Mouse (Mus musculus) E14TG2a.4 (cell line): ENCODE results near the gene Gps2.

ENCODE experiments used
- H3K27me3 ChIP-seq: 2 replicates; pipeline ENCODE4 v1.6.1; 2014; ENCODE audit warnings: low read length, control low read depth; ENCODE audit not compliant: insufficient read depth
- H3K36me3 ChIP-seq: 2 replicates; pipeline ENCODE4 v1.6.1; 2014; ENCODE audit warnings: low read length, control low read depth; ENCODE audit not compliant: insufficient read depth
- H3K4me1 ChIP-seq: replicated peaks from 2 replicates; pipeline ENCODE4 v1.6.1; 2014; ENCODE audit warnings: low read depth, low read length, control low read depth
- H3K4me3 ChIP-seq: replicated peaks from 2 replicates; pipeline ENCODE4 v1.5.1; 2014; ENCODE audit warnings: mild to moderate bottlenecking, low read length
- H3K9me3 ChIP-seq: 2 replicates; pipeline ENCODE4 v1.6.1; 2014; ENCODE audit warnings: low read length, control low read depth
- CTCF ChIP-seq: conservative IDR thresholded peaks from 2 replicates; pipeline ENCODE4 v1.5.1; 2014; ENCODE audit warnings: low read length
- NANOG ChIP-seq: IDR thresholded peaks from 2 replicates; pipeline ENCODE4 v1.6.1; 2014; ENCODE audit warnings: borderline replicate concordance, low read length, mixed read lengths
- POU5F1 ChIP-seq: IDR thresholded peaks from 2 replicates; pipeline ENCODE4 v1.6.1; 2014; ENCODE audit warnings: low read length, borderline replicate concordance

Gps2 gene

DNA sequence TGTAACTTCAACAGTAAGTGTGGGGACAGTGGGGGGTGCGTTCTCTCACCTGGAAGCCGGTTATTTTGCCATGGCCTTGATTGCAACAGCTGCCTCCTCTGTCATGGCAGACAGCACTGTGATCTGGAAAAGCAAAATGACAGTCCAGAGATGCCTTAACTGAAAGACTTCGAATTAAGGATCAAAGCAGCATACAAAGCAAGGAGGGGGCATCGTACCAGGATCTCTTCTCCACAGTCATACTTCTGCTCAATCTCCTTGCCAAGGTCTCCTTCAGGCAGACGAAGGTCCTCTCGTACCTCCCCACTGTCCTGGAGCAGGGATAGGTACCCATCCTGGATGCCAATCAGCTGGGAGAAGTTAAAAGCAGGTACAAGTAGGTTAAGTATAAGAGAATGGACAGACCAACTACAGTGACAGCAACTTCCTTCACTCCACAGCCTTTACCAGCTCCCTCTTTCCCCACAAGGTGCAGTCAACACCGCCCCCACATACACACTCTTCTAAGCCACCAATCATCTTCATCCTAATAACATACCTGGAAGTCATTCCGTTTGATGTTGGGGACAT lies 3.8 kb downstream of the Gps2 start:
- H3K36me3 ChIP-seq, result peaks cover 70% of the 10 kb centered on the region
- TF ChIP-seq NANOG, result no peak
- TF ChIP-seq POU5F1, result no peak
- no peak for TF ChIP-seq CTCF

DNA sequence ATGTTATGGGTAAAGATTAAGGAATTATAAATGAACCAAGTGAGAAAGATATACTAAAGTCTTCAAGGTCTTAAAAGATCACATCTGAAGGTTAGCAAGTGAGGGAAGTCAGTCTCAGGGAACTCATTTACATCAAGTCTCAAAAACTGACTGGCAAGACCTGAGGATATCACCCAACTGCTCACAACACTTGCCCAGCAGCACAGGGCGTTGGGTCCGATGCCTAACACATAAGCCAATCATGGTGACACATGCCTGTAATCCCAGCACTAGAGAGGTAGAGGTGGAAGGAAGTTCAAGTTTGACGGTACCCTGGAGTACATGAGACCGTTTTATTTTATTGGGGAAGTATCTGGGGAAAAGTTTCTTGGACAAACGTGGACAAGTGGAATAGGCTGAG lies 4.4 kb downstream of the Gps2 start:
- H3K4me3 ChIP-seq, result peak overlapping the region; percentile 98
- TF ChIP-seq NANOG, result no peak
- no peak for TF ChIP-seq CTCF
- no peak for TF ChIP-seq POU5F1
- H3K27me3 ChIP-seq, result no peaks in the 10 kb centered on the region
- peaks cover 63% of the 10 kb centered on the region for H3K36me3 ChIP-seq
- peaks cover 70% of the 10 kb centered on the region for H3K4me1 ChIP-seq
- H3K9me3 ChIP-seq, result no peaks in the 10 kb centered on the region

More for the DNA sequence above, 3.8 kb downstream of the Gps2 start:
- H3K9me3 ChIP-seq, result no peaks in the 10 kb centered on the region
- H3K4me3 ChIP-seq, result peak overlapping the region; percentile 98; the same call in 1 of the 2 replicates
- no peaks in the 10 kb centered on the region for H3K27me3 ChIP-seq
- H3K4me1 ChIP-seq, result peaks cover 70% of the 10 kb centered on the region

DNA sequence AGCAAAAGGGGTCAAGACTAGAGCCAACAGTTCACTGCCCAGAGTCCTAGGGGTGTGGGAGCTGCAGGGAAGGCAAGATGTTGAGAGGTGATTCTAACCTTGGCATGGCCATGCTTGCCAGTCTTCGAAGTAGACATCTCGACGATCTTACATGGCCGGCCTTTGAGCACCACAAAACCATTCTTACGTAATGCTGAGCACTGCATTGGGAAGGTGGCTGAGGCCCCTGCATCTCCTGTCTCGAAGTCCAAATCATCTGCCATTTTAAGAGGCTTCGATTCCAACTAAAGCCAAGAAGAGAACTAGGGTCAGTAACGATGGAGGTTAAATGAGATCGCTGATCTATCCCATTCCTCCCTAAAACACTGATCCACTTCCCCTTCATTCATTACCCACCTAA lies 5.4 kb downstream of the Gps2 start:
- Histone ChIP-seq H3K4me3 (peak overlapping the region; percentile 98), H3K36me3 (peaks cover 59% of the 10 kb centered on the region), H3K27me3 (no peaks in the 10 kb centered on the region), H3K9me3 (no peaks in the 10 kb centered on the region), H3K4me1 (peaks cover 69% of the 10 kb centered on the region)
- TF ChIP-seq NANOG, result no peak

DNA sequence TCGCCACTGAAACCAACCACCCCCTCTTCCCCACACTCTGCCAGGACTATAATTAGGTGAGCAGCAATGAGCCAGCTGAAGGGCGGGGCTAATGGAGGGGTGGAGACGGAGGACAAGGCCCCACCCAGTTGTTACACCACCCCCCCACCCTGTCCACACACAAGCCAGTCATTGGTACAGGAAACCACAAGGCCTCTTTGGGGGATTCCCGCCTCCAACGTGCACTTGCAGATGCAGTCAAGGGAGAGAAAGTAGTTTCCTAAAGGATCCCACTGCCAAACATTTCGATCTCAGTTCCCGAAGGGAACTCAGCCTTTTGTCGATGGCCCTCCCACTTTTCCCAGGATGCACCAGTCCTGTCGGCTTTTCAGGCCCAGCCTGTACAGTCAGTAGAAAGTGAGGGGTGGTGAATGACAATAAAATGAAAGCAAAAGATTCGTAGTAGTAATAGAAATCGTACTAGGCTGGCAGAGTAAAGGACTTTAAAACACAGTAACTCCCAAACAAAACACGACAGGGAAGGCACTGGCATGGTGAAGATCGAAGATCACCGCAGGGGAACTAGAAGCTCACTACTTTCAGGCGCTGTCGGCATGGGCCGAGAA lies 6.1 kb downstream of the Gps2 start:
- peaks cover 56% of the 10 kb centered on the region for H3K36me3 ChIP-seq
- H3K27me3 ChIP-seq, result no peaks in the 10 kb centered on the region
- TF ChIP-seq CTCF (no peak), NANOG (no peak), POU5F1 (no peak)
- H3K9me3 ChIP-seq, result no peaks in the 10 kb centered on the region
- H3K4me1 ChIP-seq, result peaks cover 63% of the 10 kb centered on the region
- H3K4me3 ChIP-seq, result peak overlapping the region; percentile 98

DNA sequence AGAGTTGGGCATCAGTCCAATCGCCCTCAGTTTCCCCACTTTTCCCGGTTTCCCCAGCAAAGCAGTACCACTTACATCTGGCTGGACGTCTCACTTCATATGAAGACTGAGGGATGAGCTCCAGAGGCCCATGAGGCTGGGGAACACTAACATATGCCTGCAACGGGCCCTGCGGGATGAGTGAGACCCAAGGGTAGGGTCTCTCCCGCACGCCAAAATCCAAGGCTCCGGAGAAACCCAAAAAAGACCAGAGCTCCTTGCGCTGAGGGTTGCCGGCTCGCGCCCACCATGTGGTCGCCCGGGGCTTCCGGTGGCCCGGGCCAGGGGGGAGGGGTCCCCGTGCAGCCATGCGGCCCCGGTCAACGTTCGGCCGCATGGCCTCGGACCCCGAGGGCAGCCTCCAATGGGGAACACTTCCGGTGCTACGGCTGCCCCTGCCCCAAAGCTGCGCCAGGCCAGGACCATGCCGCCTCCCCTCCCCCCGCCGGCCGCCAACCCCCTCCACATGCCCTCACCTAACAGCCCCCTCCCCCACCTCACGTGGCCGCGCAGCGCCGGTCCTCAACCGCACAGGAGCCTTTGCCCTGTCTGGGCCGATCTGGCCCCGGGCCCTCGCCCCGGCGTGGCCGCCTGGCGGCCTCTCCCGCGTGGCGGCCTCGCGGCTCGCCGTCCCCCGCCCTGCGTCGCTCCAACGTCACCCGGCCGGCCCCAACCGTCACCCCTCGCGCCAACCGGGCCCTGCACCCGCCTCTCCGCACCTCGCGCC lies 6.8 kb downstream of the Gps2 start:
- Histone ChIP-seq H3K4me3 (peak overlapping the region; percentile 98), H3K4me1 (peaks cover 56% of the 10 kb centered on the region), H3K9me3 (no peaks in the 10 kb centered on the region), H3K36me3 (peaks cover 49% of the 10 kb centered on the region), H3K27me3 (no peaks in the 10 kb centered on the region)
- TF ChIP-seq NANOG, result no peak
- no peak for TF ChIP-seq CTCF
- no peak for TF ChIP-seq POU5F1

DNA sequence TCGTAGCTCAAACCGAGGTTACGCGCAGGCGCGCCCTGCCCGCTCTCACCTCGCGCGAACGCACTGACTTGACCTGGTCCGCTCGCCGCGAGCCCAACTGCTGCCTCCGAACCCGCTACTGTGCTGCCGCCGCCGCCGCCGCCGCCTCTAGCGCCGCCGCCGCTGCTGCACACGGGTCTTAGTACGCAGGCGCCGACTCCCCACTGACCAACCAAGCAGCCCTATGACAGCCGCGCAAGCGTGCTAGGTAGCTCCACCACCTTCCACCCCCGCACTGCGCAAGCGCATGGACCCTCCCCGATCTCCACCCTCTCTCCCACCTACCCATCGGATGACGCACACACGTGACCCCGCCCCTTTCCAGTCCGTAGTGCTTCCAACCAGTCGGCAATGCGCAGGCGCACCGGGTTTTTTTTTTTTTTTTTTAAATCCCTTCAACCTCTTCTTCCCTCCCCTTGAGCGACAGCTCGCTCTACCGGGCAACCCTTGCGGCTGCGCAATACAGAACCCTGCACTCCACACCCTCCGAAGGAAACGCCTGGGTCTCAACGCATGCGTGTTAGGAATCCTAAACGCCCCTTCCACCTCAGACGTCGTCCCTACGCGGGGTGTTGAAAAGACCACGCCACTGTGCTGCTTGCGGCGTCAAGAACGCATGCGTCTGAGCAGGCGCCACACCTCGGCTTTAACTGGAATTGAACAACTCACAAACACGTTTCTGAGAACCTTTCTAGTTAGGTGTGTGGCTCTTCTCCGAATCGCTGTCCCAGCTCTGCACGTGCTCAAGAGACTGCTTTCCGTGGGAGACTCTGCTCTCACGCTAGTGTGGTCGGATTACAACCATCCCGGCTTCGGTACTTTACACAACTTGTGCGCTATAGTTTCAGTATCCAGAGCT lies 7.7 kb downstream of the Gps2 start, which contains the start of gene Eif5a:
Gene Eif5a (minus strand): TSS at position 845 of the 898 bp plus-strand sequence.
- Histone ChIP-seq H3K4me3 (peak within 1 kb of the TSS; percentile 98), H3K36me3 (peaks cover 40% of the 10 kb centered on the region), H3K4me1 (peaks cover 47% of the 10 kb centered on the region), H3K9me3 (no peaks in the 10 kb centered on the region), H3K27me3 (no peaks in the 10 kb centered on the region)
- TF ChIP-seq CTCF, result no peak; the same call in 1 of the 2 replicates
- no peak for TF ChIP-seq NANOG
- no peak for TF ChIP-seq POU5F1

DNA sequence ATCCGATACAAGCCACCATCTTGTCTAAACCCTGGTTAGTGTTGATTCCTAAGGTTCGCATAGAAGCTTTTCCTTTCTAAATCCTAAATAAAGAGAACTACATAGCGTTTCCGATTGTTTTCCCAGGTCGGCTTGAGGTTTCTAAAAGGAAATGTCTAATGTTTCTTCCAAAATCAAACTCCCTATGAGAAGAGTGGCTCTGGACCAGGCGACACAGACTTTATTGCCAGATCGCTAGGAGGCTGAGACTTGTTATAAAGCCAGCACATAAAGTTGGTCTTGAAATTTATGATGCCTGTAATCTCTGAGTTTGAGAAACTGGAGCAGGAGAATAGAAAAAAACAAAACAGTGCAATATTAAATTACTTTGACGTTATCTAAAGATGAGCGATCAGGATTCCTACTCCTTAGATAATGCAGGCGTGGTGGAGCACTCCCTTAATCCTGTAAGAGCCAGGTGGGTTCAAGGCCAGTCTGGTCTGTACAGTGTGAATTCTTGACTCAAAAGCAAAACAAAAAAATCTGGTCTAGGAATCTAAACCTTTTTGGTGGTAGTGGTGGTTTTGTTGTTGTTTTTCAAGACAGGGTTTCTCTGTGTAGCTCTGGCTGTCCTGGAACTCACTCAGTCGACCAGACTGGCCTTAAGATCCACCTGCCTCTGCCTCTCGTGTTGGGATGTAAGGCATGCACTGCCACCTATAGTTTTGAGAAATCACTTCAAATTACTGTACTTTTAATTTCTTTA lies 8.5 kb downstream of the Gps2 start:
- TF ChIP-seq CTCF (no peak), POU5F1 (no peak), NANOG (no peak)
- Histone ChIP-seq H3K4me1 (peaks cover 39% of the 10 kb centered on the region), H3K9me3 (no peaks in the 10 kb centered on the region), H3K27me3 (no peaks in the 10 kb centered on the region), H3K36me3 (peaks cover 31% of the 10 kb centered on the region), H3K4me3 (peak overlapping the region; percentile 82)
